Mouse (Mus musculus) ES-E14 (cell line): ENCODE measurements around the gene Apc2. TPM values are rescaled to one million over a fixed set of nuclear protein-coding genes. Genes with fewer than 3 reads are reported as not detected.

ENCODE experiments used
- DNase-seq: peaks from one replicate; pipeline ENCODE4 v3.0.0-alpha.2; 2013; ENCODE audit warnings: low read depth, low spot score
- H3K27ac ChIP-seq: 2 replicates; pipeline ENCODE4 v1.5.1; 2012; ENCODE audit warnings: low read depth, mild to moderate bottlenecking, low read length, moderate library complexity, mixed read lengths; ENCODE audit not compliant: poor library complexity, insufficient read depth, severe bottlenecking
- H3K36me3 ChIP-seq: 2 replicates; pipeline ENCODE4 v1.6.1; 2012; ENCODE audit warnings: mild to moderate bottlenecking, low read length, moderate library complexity, mixed read lengths; ENCODE audit not compliant: control insufficient read depth, poor library complexity, insufficient read depth, severe bottlenecking
- H3K4me1 ChIP-seq, 2 experiments: fragments of 150-350 bp in 1 of 2; sonication (generic) in 1 of 2; 2 replicates each; pipeline ENCODE4 v1.6.1; 2012; ENCODE audit warnings: low read length in 2 of 2, mild to moderate bottlenecking in 1 of 2, mixed read lengths in 1 of 2; ENCODE audit not compliant: control insufficient read depth in 2 of 2, insufficient read depth in 2 of 2, poor library complexity in 1 of 2
- H3K4me3 ChIP-seq, 2 experiments: fragments of 150-350 bp in 1 of 2; sonication (generic) in 1 of 2; 2 replicates each; pipeline ENCODE4 v1.5.1; 2012; ENCODE audit warnings: low read length in 2 of 2, low read depth in 1 of 2, mild to moderate bottlenecking in 1 of 2, mixed read lengths in 1 of 2; ENCODE audit not compliant: insufficient read depth in 1 of 2, poor library complexity in 1 of 2, severe bottlenecking in 1 of 2
- H3K9ac ChIP-seq: 2 replicates; pipeline ENCODE4 v1.6.1; 2012; ENCODE audit warnings: low read depth, mild to moderate bottlenecking, low read length, mixed read lengths; ENCODE audit not compliant: poor library complexity, insufficient read depth, severe bottlenecking
- H3K9me3 ChIP-seq: fragments of 150-350 bp; sonication (generic); 2 replicates; pipeline ENCODE4 v1.6.1; 2012; ENCODE audit warnings: low read depth, mild to moderate bottlenecking, low read length; ENCODE audit not compliant: control insufficient read depth, insufficient read depth
- CHD2 ChIP-seq: IDR thresholded peaks from 2 replicates; pipeline ENCODE4 v1.6.1; 2014; ENCODE audit warnings: mild to moderate bottlenecking, low read depth, low read length, inconsistent platforms
- HCFC1 ChIP-seq: IDR thresholded peaks from 2 replicates; pipeline ENCODE4 v1.6.1; 2012; ENCODE audit warnings: low read length, inconsistent platforms, borderline replicate concordance; ENCODE audit not compliant: insufficient read depth
- MAFK ChIP-seq: IDR thresholded peaks from 2 replicates; pipeline ENCODE4 v1.6.1; 2014; ENCODE audit warnings: mild to moderate bottlenecking, low read depth, low read length, inconsistent platforms; ENCODE audit not compliant: insufficient read depth
- ZC3H11A ChIP-seq: IDR thresholded peaks from 2 replicates; pipeline ENCODE4 v1.6.1; 2012; ENCODE audit warnings: low read depth, mild to moderate bottlenecking, inconsistent platforms, low read length, borderline replicate concordance
- ZNF384 ChIP-seq: IDR thresholded peaks from 2 replicates; pipeline ENCODE4 v1.6.1; 2012; ENCODE audit warnings: low read depth, low read length, inconsistent platforms
- in situ Hi-C, 2 experiments: fragments of 600-800 bp; cut with MboI; formaldehyde crosslinking; loops; one replicate each; pipeline ENCODE4 v1.15.1; 2025; ENCODE audit warnings: low sequenced_read_pairs in 2 of 2, inconsistent platforms in 1 of 2; ENCODE audit not compliant: unreplicated experiment in 2 of 2
- total RNA-seq: library from RNA; depleted of rRNA; stranded (reverse); fragments of 300-350 nt; gene quantifications from 2 replicates; pipeline ENCODE4 v1.2.3, GENCODE M21; 2012

Gene Apc2
- total RNA-seq, 1 experiment = 4.6 TPM

DNA sequence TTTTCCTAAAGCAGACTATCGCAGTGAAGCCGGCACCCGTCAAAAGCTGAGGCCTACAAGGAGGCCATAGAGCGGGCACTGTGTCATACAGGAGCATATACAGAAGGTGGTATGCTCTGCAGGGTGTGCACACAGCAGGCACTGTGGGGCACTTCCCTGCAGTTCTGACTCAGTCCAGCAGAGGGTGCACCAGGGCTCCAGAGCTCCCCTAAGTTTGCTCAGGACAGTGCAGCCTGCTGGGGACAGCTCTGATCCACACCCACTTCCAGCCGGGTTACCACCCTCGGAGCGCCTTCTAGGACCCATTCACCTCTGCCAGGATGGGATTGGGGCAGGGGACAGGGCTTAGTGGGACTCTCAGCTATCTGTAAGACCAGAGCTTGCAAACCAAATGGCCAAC is 54.5 kb downstream of the Apc2 start:
- Histone ChIP-seq H3K36me3 (no peaks in the 10 kb centered on the region), H3K9me3 (no peaks in the 10 kb centered on the region), H3K4me1 (peaks cover under 1 to 11% of the 10 kb centered on the region in 2 experiments; a peak in 3 of 4 replicates), H3K27ac (no peak overlapping the region), H3K4me3 (no peak overlapping the region), H3K9ac (no peak overlapping the region)
- in situ Hi-C loops = no loop called here
- DNase-seq = peak; percentile 82
- TF ChIP-seq MAFK (no peak), ZC3H11A (peak; percentile 30; the same call in 1 of the 2 replicates), ZNF384 (no peak), HCFC1 (no peak), CHD2 (no peak)

DNA sequence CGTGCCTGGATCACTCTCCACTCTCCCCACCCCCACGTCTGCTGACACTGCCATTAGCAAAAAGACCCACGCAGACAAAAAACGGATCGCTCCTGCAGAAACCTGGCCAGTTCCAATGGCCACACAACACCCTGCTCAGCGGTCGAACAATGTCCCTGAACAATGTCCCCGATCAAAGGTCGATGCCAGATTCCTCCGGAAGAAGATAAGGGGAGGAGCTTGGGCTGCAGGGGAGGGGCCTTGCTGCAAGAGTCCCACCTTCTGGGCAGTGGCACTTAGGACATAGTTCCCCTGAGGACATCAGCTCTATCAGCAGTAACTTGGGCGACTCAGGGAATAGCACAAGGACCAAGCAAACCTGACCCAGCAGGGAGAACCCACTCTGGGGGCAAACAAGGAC is 56.1 kb downstream of the Apc2 start:
- TF ChIP-seq ZC3H11A (no peak), MAFK (no peak), ZNF384 (no peak), CHD2 (no peak), HCFC1 (no peak)
- H3K27ac ChIP-seq = no peak overlapping the region
- in situ Hi-C loops = no loop called here
- no peaks in the 10 kb centered on the region for H3K9me3 ChIP-seq
- peaks cover 0 to 10% of the 10 kb centered on the region in 2 experiments; a peak in 2 of 4 replicates for H3K4me1 ChIP-seq
- no peak for DNase-seq
- H3K9ac ChIP-seq = no peak overlapping the region
- H3K4me3 ChIP-seq = no peak overlapping the region
- H3K36me3 ChIP-seq = no peaks in the 10 kb centered on the region

GRCm38 (mm10) chr10:80352727-80353126 is 57.0 kb downstream of the Apc2 start:
- TF ChIP-seq ZNF384 = no peak
- TF ChIP-seq CHD2 = no peak
- no peak for TF ChIP-seq HCFC1
- TF ChIP-seq MAFK = no peak
- no peak for TF ChIP-seq ZC3H11A
- H3K36me3 ChIP-seq = no peaks in the 10 kb centered on the region
- no peak overlapping the region for H3K9ac ChIP-seq
- in situ Hi-C loops = no loop called here
- no peak overlapping the region for H3K27ac ChIP-seq
- H3K9me3 ChIP-seq = no peaks in the 10 kb centered on the region
- DNase-seq = no peak
- peaks cover 3 to 7% of the 10 kb centered on the region in 2 experiments; a peak in 3 of 4 replicates for H3K4me1 ChIP-seq
- H3K4me3 ChIP-seq = no peak overlapping the region

DNA sequence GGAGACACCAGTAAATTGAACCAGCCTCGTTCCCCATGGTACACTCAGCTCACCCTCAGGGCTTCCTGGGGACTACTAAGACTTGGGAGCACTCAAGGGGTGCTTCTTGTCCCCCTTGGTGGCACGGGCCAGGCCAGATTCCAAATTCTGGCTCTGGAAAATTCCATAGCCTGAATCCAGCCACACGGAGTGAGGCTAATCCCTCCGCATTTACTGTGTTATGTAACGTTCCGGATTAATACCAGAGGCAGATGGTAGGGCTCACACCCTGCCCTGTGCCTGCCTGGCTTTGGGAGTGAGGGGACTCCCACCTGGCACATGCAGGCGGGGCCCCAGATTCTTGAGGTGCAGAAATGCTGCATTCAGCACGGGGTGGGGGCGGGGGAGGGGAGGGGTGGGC is 59.7 kb downstream of the Apc2 start:
- no peak overlapping the region for H3K9ac ChIP-seq
- no peak overlapping the region for H3K27ac ChIP-seq
- H3K4me1 ChIP-seq = peaks cover 3 to 7% of the 10 kb centered on the region in 2 experiments; a peak in 2 of 4 replicates
- in situ Hi-C loops = no loop called here
- H3K4me3 ChIP-seq = no peak overlapping the region
- no peak for DNase-seq
- H3K9me3 ChIP-seq = no peaks in the 10 kb centered on the region
- no peak for TF ChIP-seq MAFK
- no peak for TF ChIP-seq HCFC1
- no peak for TF ChIP-seq ZNF384
- no peak for TF ChIP-seq CHD2
- TF ChIP-seq ZC3H11A = no peak
- no peaks in the 10 kb centered on the region for H3K36me3 ChIP-seq

DNA sequence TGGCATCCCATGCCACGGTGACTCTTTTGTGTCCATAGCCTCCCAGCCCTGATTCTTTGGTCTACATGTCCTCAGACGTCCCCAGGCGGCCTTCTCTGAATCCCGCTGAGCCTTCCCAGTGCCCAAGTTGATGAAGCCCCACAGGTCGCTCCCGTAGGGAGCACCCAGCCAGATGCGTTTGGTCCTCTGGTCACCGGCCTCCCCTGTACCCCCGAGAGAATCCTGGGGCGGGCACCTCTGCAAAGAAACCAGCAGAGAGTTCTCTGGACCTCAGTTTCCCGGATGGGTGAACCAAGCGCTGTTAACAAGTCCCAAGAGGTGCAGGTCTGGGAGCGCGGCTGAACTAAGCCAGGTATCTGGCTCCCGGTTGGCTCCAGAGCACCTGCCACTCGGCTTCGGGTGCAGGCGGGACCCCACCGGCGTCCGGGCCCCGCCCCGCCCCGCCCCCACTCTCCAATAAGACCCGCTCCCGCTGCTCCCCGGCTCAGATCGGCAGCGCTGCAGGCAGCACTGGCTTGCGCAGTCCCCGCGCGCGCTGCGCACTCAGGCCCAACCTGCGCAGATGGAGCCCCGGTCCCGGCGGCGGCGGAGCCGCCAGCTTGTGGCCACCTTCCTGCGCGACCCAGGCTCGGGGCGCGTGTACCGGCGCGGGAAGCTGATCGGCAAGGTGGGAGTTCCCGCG is 60.4 kb downstream of the Apc2 start, which contains the start of gene Plk5:
Gene Plk5 (plus strand): TSS at position 459 of the 682 bp plus-strand sequence.
- H3K4me3 ChIP-seq = peak within 1 kb of the TSS; percentile 48 to 71
- no peaks in the 10 kb centered on the region for H3K36me3 ChIP-seq
- no peak for DNase-seq
- no peaks in the 10 kb centered on the region for H3K9me3 ChIP-seq
- no peak for TF ChIP-seq HCFC1
- no peak for TF ChIP-seq ZNF384
- no peak for TF ChIP-seq CHD2
- no peak for TF ChIP-seq ZC3H11A
- TF ChIP-seq MAFK = no peak
- peaks cover 3 to 7% of the 10 kb centered on the region in 2 experiments; a peak in 2 of 4 replicates for H3K4me1 ChIP-seq
- no peak within 1 kb of the TSS for H3K27ac ChIP-seq
- peak within 1 kb of the TSS; percentile 75 for H3K9ac ChIP-seq
- in situ Hi-C loops = no loop called here
